Mouse (Mus musculus) liver, postnatal 0 days (tissue): Measurements from ENCODE around the gene Galc.

ENCODE experiments used
- CTCF ChIP-seq: sonication (generic); IDR thresholded peaks from 2 replicates; pipeline ENCODE4 v1.5.1; 2016; ENCODE audit warnings: antibody characterized with exemption, low read depth
- EP300 ChIP-seq: IDR thresholded peaks from 2 replicates; pipeline ENCODE4 v1.6.1; 2016; ENCODE audit warnings: antibody characterized with exemption, low read depth, mild to moderate bottlenecking

- TF ChIP-seq CTCF (no peak), EP300 (no peak)
These were observed 15.1 kb downstream of the Galc start for GRCm38 (mm10) chr12:98244161-98244560.
